Mouse (Mus musculus): ENCODE measurements around the gene Fam160b1. TPM values are rescaled to one million over a fixed set of nuclear protein-coding genes. Genes with fewer than 3 reads are reported as not detected.

The Fam160b1 gene
- total and polyA plus RNA-seq, 3 experiments, result 10.6 to 20.6 (median 19.4) TPM

DNA sequence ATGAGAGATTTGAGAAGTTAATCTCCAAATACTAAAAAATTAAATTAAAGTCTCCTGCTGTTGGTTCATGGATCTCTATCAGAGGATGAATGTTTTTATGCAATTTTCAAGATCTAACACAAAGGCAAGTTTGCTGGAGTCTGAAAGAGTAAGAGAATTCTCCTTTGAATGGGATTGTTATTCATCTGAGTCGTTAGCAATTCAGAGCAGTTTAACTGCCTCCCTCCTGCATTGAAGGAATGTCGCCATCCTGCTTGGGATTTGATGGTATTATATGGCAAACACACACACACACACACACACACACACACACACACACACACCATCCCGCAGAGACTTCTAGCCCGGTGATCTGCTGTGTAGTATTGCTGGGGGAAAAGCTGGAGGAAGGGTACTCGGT, 6.1 kb downstream of the Fam160b1 start:
- DNase-seq, result no peak

- DNase-seq, result peak; percentile 45
Observed at GRCm38 (mm10) chr19:57367201-57367600, 6.7 kb downstream of the Fam160b1 start.

DNA sequence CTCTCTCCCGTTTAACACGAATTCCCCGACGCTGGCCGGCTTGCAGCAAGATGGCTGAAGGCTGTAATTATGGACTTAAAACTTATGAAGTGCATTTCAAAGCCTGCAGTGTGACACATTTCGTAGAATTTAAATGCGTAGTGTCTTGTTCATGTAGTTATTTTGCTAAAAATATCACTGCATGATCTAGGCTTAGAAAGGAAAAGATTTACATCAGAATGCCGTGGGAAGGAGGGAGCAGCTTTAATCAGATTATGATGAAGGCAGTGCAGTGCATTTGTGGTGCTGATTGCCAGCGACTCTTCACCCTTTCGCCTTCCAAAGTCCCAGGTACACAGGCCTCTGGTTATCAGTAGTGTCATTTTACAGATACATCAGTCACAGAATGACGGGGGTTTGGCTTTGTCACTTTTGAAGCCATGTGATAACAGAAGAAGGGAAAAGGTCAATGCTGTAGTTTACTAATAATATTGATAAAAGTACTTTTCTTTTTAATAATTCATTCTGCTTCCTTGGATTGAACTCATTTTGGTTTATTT, 7.4 kb downstream of the Fam160b1 start:
- DNase-seq, result no peak

DNA sequence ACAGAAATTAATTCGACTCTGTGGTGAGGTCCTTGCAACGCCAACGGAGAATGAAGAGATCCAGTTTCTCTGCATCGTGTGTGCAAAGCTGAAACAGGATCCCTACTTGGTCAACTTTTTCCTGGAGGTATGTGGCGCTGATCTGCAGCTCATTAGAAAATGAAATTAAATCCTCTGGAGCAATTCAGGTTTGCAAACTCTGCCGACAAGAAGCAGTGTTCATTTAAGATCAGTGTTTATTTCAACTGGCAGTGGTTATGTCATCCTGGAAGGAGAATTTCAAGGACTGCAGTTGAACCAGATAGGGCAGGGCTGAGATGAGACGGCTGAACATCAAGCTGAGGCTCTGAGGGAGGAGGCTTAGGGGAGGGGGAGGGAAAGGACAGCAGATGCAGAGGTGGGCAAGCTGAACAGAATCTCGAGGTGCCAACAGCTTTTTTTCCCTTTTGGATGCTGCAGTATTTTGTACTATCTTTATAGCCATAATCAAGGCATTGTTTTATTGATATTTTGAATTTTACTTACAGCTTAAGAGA, 12.9 kb downstream of the Fam160b1 start:
- DNase-seq, result no peak

DNA sequence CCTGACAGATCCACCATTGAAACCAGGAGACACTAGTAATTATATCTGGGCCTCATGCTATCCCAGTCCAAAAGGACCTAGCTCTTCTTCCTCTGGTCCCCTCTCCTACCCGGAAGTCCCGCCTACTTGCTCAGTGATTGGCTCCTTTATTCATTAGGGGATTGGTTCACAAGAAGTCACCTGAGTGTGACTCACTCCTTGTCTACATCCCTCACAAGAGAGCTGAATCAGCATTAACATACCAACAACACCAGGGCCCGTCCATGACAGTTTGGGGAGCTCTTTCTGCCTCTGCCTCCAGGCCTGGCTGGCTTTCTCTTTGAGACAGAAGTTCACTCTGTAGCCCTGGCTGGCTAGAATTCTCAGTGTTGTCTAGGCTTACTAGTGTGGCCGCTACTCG, 14.7 kb downstream of the Fam160b1 start:
- no peak for DNase-seq

GRCm38 (mm10) chr19:57375746-57376145, 15.3 kb downstream of the Fam160b1 start:
- DNase-seq, result no peak

DNA sequence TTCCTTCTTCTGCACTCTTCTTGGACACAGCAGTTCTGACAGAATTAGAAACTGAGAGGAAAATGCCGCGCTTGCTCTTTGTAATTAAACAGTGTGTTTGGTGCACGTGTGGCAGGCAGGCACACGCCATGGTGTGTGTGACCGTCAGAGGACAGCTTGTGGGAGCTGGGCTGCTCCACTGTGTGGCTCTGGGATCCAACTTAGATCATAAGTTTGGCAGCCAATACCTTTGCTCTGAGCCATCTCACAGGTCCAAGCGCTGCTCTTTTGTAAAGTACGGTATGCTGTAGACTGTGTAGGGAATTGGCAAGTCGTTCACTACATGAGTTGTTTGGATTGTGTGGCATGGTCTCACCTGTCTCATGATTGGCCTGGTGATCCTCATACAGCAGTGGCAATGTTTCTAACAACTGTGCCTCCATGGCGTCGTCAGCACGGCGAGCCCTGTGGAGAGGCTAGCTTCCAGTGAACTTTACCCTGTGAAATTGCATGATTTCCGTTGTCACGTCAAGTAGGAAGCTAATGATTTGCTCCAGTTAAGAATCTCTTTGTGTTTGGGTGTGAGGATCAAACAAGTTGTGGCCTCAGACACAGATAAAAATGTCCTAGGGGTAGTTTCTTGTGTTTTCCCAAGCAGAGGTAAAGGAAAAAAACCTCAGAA, 16.7 kb downstream of the Fam160b1 start:
- DNase-seq, result no peak

- DNase-seq, result peak; percentile 60
Observed at GRCm38 (mm10) chr19:57386176-57386693, 25.8 kb downstream of the Fam160b1 start.

GRCm38 (mm10) chr19:57391545-57391944, 31.1 kb downstream of the Fam160b1 start:
- DNase-seq, result no peak

DNA sequence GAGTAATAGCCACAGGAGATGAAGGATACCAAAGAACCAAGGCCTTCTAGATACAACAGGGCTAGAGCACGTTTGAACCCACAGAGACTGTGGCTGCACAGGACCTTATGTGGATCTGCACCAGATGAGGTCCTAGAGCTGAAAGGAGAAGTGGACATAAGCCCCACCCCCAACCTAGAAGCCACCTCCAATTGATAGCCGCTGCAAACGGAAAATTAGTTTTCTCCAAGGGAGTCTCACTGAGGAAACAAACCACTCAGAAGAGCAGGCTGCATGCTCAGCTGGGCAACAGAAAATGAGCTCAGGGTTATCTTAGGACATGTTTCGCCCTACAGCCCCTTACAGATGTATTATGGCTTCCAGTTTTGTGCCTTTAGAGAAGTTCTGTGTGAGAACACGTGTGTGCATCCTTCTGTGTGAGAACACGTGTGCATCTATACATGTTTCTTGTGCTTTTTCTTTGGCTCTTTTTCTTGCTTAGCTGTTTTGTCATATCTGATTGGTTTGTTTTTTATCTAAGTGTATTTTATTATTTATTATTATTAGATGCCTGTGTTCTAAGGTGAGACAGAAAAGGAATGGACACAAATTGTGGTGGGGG, 33.0 kb downstream of the Fam160b1 start:
- DNase-seq, result no peak

- DNase-seq, result no peak
Observed at GRCm38 (mm10) chr19:57396609-57397008, 36.1 kb downstream of the Fam160b1 start.

- no peak for DNase-seq
Observed at GRCm38 (mm10) chr19:57402364-57402763, 41.9 kb downstream of the Fam160b1 start.

GRCm38 (mm10) chr19:57403700-57404501, 43.4 kb downstream of the Fam160b1 start:
- peak; percentile 82 for DNase-seq

- DNase-seq, result no peak
Observed at GRCm38 (mm10) chr19:57404502-57404848, 44.0 kb downstream of the Fam160b1 start.

DNA sequence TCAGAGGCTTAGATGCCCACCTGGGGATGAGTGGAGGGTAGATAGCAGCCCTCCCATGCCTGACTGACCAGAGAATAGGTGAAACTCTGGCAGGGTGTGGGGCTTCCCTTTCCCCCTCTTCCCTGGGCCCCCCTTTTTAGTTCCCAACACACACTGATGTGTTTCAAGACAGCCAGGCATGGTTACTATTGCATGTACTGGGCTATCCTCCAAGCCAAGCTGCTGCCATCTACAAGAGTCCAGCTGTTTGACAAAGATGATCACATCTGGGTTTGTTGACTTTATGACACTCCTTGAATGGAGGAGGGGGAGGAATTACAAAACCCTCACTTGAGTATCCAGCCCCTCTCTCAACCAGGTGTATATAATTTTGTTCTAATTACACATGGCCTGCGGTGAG, 47.5 kb downstream of the Fam160b1 start:
- no peak for DNase-seq

DNA sequence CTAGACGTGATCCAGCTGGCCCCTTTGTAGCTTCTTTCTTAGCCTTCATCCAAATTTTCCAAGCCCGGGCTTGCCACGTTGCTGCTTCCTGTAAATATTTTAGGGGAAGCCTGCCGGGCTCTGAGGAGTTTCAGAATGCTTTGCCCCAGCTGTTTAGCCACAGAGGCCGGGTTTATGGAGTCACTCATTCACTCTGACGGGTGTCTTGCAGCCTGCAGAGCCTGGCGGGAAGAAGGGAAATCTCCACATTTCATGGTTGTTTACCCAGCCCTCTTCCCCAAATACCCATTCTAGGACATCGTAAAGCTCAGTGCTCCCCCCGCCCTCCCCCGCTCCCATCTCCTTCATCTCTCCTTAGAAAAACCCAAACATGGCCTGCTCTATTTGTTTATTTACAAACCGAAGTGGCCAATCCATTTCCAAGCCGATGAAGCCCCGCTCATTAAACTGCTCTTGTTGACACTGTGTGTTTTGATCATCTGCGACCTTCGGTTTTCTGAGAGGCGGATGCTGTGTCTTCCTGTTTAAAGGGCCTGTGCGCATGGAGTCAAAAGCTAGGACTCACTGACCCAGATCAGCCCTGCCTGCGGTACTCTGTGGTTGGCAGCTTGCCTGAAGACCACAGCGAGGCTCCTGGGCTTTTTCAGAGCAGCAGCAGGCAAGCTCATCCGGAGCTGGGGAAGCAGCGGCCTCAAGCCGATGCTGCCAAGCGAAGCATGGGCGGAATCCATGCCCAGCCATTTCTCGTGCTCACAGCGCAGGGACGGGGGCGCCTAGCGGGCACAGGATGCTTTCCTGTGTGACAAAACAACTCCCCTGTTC, 51.1 kb downstream of the Fam160b1 start:
- DNase-seq, result peak; percentile 46

GRCm38 (mm10) chr19:57413170-57413569, 52.7 kb downstream of the Fam160b1 start:
- DNase-seq, result no peak

GRCm38 (mm10) chr19:57413918-57414317, 53.4 kb downstream of the Fam160b1 start:
- no peak for DNase-seq

- no peak for DNase-seq
Observed at GRCm38 (mm10) chr19:57415031-57415807, 54.7 kb downstream of the Fam160b1 start.

- no peak for DNase-seq
Observed at GRCm38 (mm10) chr19:57417800-57418580, 57.5 kb downstream of the Fam160b1 start.
